21 mouse cellular contexts compared by ENCODE assay signal in genomic region chr6:55678571-55679185, GRCm38 (mm10). TPM values are rescaled to one million over a fixed set of nuclear protein-coding genes. Genes with fewer than 3 reads are reported as not detected.
A peak's percentile ranks its signal among the peaks of the same experiment; 100 is the strongest.
DNase-seq lines count a peak whose midpoint lies in the region; ATAC-seq and TF ChIP-seq lines count a peak whose summit lies in the region.
"Had no signal": no experiment of that assay in that cellular context is flagged by ENCODE, and none has a peak within 500 bp of the region (broad histone marks: within the 10 kb centered on the region; RNA-seq: fewer than 3 reads in every experiment).

No protein-coding gene starts in this region.

- peaks cover 31% of the 10 kb centered on the region for H3K4me1 ChIP-seq in hindbrain, embryonic 15.5 days (replicated peaks)

- H3K27me3 ChIP-seq in hindbrain, embryonic 15.5 days = no peaks in the 10 kb centered on the region

- H3K4me2 ChIP-seq in hindbrain, embryonic 15.5 days = peak overlapping the region; percentile 45
- H3K4me2 ChIP-seq: embryonic facial prominence, embryonic 15.5 days; heart, embryonic 13.5 days; lung, embryonic 15.5 days had no signal

- H3K27ac ChIP-seq in layer of hippocampus, adult 2 months = peak overlapping the region; percentile 87
- H3K27ac ChIP-seq in hindbrain, embryonic 15.5 days (replicated peaks) = 0 out of 2 replicates have a peak overlapping the region, but pooled peaks have one; percentile 40
- H3K27ac ChIP-seq: embryonic facial prominence, embryonic 15.5 days; heart, embryonic 13.5 days; lung, embryonic 15.5 days had no signal

- TF ChIP-seq CTCF in layer of hippocampus, adult 2 months (conservative IDR thresholded peaks at IDR 0.05) = no peak; the same call in 1 of the 2 replicates

- H3K9me3 ChIP-seq in hindbrain, embryonic 15.5 days = no peaks in the 10 kb centered on the region
- H3K9me3 ChIP-seq: embryonic facial prominence, embryonic 15.5 days; G1E; heart, embryonic 13.5 days; lung, embryonic 15.5 days had no signal

- no peak for ATAC-seq in hindbrain, embryonic 15.5 days (ENCODE audit: low FRiP score, low read depth)
- ATAC-seq in megakaryocyte, adult 5-6 weeks (ENCODE audit: poor library complexity, severe bottlenecking) = no peak

- no peaks in the 10 kb centered on the region for H3K36me3 ChIP-seq in hindbrain, embryonic 15.5 days
- H3K36me3 ChIP-seq: embryonic facial prominence, embryonic 15.5 days; G1E; heart, embryonic 13.5 days; lung, embryonic 15.5 days had no signal

- WGBS in hindbrain, embryonic 15.5 days = 70% methylated on average over 7 of the region's 7 CpGs

- no peak for DNase-seq in layer of hippocampus, adult 2 months (ENCODE audit: low spot score in 2 of 2)
- DNase-seq in layer of hippocampus, adult 9-10 months (ENCODE audit: low spot score) = no peak
- DNase-seq in right cerebral cortex, postnatal 25 days = peak; percentile 16
- no peak for DNase-seq in right cerebral cortex, adult 18-20 months
- no peak for DNase-seq in lung, adult 18-20 months
- DNase-seq: cerebellum, adult 11-12 months; gastrocnemius, postnatal 14 days; kidney, adult 18-20 months; kidney, postnatal 14 days had no signal

- no peak overlapping the region for H3K9ac ChIP-seq in hindbrain, embryonic 15.5 days
- H3K9ac ChIP-seq: embryonic facial prominence, embryonic 15.5 days; heart, embryonic 13.5 days; lung, embryonic 15.5 days had no signal

- H3K4me3 ChIP-seq in layer of hippocampus, adult 2 months = peak overlapping the region; percentile 38
- H3K4me3 ChIP-seq in hindbrain, embryonic 15.5 days = peak overlapping the region; percentile 22
- H3K4me3 ChIP-seq: embryonic facial prominence, embryonic 15.5 days; heart, embryonic 13.5 days; lung, embryonic 15.5 days; myocyte had no signal

RNA-seq across cellular contexts. Expression of gene Neurod6, which starts 2.4 kb away (rescaled TPM):
- 100 to 1,000 TPM; 170 to 200 TPM for total RNA-seq in layer of hippocampus, adult 2 months (2021)
- polyA plus RNA-seq in hindbrain, embryonic 15.5 days (2015; fragmentation: Nextera tagmentation; extraction: Ambion mirVana) = 29.6 and 43.9 TPM in 2 replicates
- not detected in 2 replicates for total RNA-seq in megakaryocyte, adult 5-6 weeks (2015)
- total RNA-seq in megakaryocyte, adult 5-6 weeks (2017) = not detected in 2 replicates
- total RNA-seq: adrenal gland, adult 18-20 months; G1E; gastrocnemius, postnatal 14 days; hematopoietic stem cell, adult 5-6 weeks; liver, adult 2 months; megakaryocyte progenitor cell, adult 5-6 weeks had no signal
- polyA plus RNA-seq: G1E; liver, adult 2 months; myocyte; thymus, postnatal 0 days had no signal

Comparison
In these comparisons a context has a peak if more than half of its experiments do, and no peak if none do; other contexts are left out.
1. RNA of gene Neurod6, which starts 2.4 kb away (total RNA-seq): 170 to 200 TPM in layer of hippocampus, adult 2 months; not detected in megakaryocyte, adult 5-6 weeks; every median in the first group is over 100 times any median in the second.